Mouse (Mus musculus): ENCODE measurements around the gene Ciz1. TPM values are rescaled to one million over a fixed set of nuclear protein-coding genes. Genes with fewer than 3 reads are reported as not detected.

Ciz1 gene
- total and polyA plus RNA-seq, 2 experiments from 2014 or later: 40.3 to 103 TPM

DNA sequence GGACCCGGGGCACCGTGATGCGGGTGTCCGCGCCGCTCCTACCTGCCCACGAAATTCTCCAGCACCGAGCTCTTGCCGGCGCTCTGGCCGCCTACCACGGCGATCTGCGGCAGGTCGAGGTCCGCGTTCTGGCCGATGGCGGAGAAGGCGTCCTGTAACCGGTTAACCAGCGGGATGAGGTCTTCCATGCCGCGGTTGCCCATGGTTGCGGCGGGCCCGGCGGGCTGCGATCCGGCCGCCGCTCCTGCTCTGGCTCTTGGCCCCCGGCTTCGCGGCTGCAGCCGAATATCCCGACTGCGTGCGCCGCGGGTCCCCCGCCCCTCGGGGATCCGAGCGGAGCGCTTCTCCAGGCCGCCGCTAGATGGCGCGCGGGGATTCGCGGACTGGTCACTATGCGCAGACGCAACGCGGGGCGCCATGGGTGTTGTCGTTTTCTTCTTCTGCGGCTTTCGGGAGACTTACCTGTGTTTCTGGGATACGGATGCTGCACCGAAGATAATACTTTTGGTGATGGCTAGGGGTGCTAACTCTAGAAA is 948 bp downstream of the Ciz1 start, which contains the start of gene Dnm1:
Gene Dnm1, minus strand, starts transcription at position 332 of the 536 bp plus-strand sequence.
- Histone ChIP-seq H3K27me3 (ENCODE audit: insufficient read depth, low read length) (no peaks in the 10 kb centered on the region), H3K4me3 (ENCODE audit: low read length) (peak within 1 kb of the TSS; percentile 66), H3K27ac (peak within 1 kb of the TSS; percentile 96), H3K9ac (replicated peaks; ENCODE audit: low read length) (peak within 1 kb of the TSS; percentile 85), H3K36me3 (ENCODE audit: insufficient read depth, low read length) (no peaks in the 10 kb centered on the region), H3K9me3 (ENCODE audit: low read length) (no peaks in the 10 kb centered on the region), H3K4me2 (ENCODE audit: low read depth, low read length) (peak within 1 kb of the TSS; percentile 66), H3K4me1 (ENCODE audit: insufficient read depth, low read length) (peaks cover 4% of the 10 kb centered on the region; the same call in 1 of the 2 replicates)
- TF ChIP-seq CTCF (IDR thresholded peaks at IDR 0.05; ENCODE audit: low read depth): peak; percentile 86
- WGBS: 2% methylated on average over 61 of the region's 63 CpGs
- ATAC-seq (peak; percentile 64), DNase-seq (ENCODE audit: low spot score) (peak; percentile 95)

DNA sequence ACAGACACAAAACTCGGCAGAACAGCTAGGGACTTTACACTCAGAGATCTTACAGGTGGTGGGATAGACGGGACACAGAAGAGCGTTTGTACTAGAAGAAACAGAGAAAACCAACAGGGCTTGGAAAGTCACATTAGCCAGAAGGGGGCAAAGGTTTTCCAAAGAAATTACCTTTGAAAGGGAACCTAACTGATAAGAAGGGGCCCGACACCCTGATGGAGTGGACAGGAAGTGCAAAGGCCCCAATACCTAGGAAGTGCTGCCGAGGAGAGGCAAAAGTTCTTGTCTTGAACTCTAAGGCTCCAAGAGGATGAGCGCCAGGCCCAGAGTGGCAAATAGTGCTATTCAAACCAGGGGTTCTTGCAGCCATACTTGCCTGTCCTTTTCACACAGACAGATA is 1.7 kb downstream of the Ciz1 start:
- H3K36me3 ChIP-seq (ENCODE audit: insufficient read depth, low read length): no peaks in the 10 kb centered on the region

DNA sequence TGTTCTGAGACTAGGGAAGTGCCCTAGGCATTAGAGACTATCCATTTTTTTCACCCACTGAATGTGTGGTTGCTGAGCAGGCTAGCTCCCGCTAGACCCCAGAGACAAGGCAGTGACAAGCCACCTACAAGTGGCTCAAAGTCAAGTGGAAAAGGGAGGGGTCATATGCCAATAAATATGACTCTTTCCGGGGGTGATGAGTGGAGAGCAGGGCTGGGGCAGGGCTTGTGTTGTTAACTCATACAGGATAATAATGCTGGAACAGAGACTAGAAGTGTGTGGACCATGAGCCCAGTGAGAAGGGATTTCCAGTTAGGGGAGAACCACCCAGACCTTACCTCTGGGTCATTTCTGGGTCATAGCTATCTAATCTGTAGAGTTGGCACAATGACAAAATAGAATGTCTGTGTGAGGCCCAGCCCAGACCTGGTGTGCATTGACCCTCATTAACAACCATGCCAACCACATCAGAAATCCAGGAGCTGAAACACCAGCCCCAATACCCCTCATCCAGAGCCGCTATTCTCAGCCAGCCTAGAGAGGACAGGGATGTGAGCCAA is 2.3 kb downstream of the Ciz1 start:
- no peak for DNase-seq (ENCODE audit: low spot score)
- WGBS: 87% methylated on average over 3 of the region's 3 CpGs
- H3K27me3 ChIP-seq (ENCODE audit: insufficient read depth, low read length): no peaks in the 10 kb centered on the region

More for the DNA sequence above, 1.7 kb downstream of the Ciz1 start:
- Histone ChIP-seq H3K27ac (no peak overlapping the region), H3K4me2 (ENCODE audit: low read depth, low read length) (no peak overlapping the region; the same call in 1 of the 2 replicates), H3K9me3 (ENCODE audit: low read length) (no peaks in the 10 kb centered on the region), H3K4me3 (ENCODE audit: low read length) (no peak overlapping the region), H3K4me1 (ENCODE audit: insufficient read depth, low read length) (peaks cover 4% of the 10 kb centered on the region; the same call in 1 of the 2 replicates), H3K27me3 (ENCODE audit: insufficient read depth, low read length) (no peaks in the 10 kb centered on the region), H3K9ac (replicated peaks; ENCODE audit: low read length) (no peak overlapping the region)
- no peak for ATAC-seq
- no peak for DNase-seq (ENCODE audit: low spot score)
- TF ChIP-seq CTCF (IDR thresholded peaks at IDR 0.05; ENCODE audit: low read depth): no peak
- 78% methylated on average over 6 of the region's 6 CpGs for WGBS

DNA sequence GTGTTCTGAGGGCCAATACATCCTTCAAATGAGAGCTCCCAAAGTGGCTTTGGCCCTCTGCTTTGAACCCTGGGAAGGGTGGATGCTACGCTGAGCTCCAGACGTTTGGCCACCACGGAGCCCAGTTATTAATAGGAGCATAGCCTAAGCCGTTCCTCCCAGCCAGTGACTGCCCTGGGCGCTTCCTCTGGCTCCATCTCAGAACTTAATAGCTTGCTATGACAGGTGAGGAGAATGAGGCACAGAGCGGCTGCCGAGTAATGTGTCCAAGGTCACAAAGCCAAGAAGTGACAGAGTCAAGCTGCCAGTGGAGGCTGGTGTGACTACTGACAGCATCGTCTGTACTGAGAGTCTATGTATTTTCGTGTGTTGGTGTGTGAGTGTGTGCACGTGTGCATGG is 4.1 kb downstream of the Ciz1 start:
- Histone ChIP-seq H3K36me3 (ENCODE audit: insufficient read depth, low read length) (no peaks in the 10 kb centered on the region), H3K9me3 (ENCODE audit: low read length) (no peaks in the 10 kb centered on the region), H3K4me3 (ENCODE audit: low read length) (no peak overlapping the region), H3K27ac (no peak overlapping the region), H3K27me3 (ENCODE audit: insufficient read depth, low read length) (peaks cover under 1% of the 10 kb centered on the region; the same call in 1 of the 2 replicates), H3K4me2 (ENCODE audit: low read depth, low read length) (no peak overlapping the region), H3K9ac (replicated peaks; ENCODE audit: low read length) (no peak overlapping the region), H3K4me1 (ENCODE audit: insufficient read depth, low read length) (0 out of 2 replicates have a peak, but pooled peaks cover 3% of the 10 kb centered on the region)
- 78% methylated on average over 10 of the region's 10 CpGs for WGBS
- ATAC-seq: no peak
- no peak for DNase-seq (ENCODE audit: low spot score)
- no peak for TF ChIP-seq CTCF (IDR thresholded peaks at IDR 0.05; ENCODE audit: low read depth)

More for the DNA sequence above, 2.3 kb downstream of the Ciz1 start:
- Histone ChIP-seq H3K27ac (no peak overlapping the region), H3K4me3 (ENCODE audit: low read length) (no peak overlapping the region), H3K9me3 (ENCODE audit: low read length) (no peaks in the 10 kb centered on the region), H3K36me3 (ENCODE audit: insufficient read depth, low read length) (no peaks in the 10 kb centered on the region), H3K4me1 (ENCODE audit: insufficient read depth, low read length) (peaks cover 4% of the 10 kb centered on the region; the same call in 1 of the 2 replicates), H3K9ac (replicated peaks; ENCODE audit: low read length) (no peak overlapping the region), H3K4me2 (ENCODE audit: low read depth, low read length) (no peak overlapping the region)
- no peak for TF ChIP-seq CTCF (IDR thresholded peaks at IDR 0.05; ENCODE audit: low read depth)
- ATAC-seq: no peak

DNA sequence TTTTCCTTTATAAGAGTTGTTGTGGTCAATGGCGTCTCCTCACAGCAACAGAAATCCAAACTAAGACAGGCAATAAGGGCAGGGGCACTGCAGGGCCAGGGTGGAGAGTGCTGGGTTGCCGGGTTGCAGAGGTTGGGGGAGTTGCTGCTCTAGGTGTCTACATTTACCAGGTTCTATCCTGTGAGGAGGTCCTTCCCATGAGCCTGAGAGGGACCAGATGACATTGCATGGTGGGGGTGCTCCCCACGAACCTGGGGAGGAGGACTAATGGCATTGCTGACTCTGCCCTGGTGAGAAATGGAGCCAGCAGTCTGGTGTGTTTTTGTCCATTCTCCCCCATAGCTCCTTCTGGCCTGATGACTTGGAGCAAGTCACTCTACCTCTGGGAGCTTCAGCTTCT is 5.6 kb downstream of the Ciz1 start:
- ATAC-seq (no peak), DNase-seq (ENCODE audit: low spot score) (no peak)
- Histone ChIP-seq H3K4me2 (ENCODE audit: low read depth, low read length) (no peak overlapping the region), H3K9ac (replicated peaks; ENCODE audit: low read length) (no peak overlapping the region), H3K27me3 (ENCODE audit: insufficient read depth, low read length) (peaks cover 5% of the 10 kb centered on the region; the same call in 1 of the 2 replicates), H3K4me1 (ENCODE audit: insufficient read depth, low read length) (no peaks in the 10 kb centered on the region), H3K4me3 (ENCODE audit: low read length) (no peak overlapping the region), H3K27ac (no peak overlapping the region), H3K36me3 (ENCODE audit: insufficient read depth, low read length) (no peaks in the 10 kb centered on the region), H3K9me3 (ENCODE audit: low read length) (no peaks in the 10 kb centered on the region)
- 76% methylated on average over 3 of the region's 3 CpGs for WGBS
- no peak for TF ChIP-seq CTCF (IDR thresholded peaks at IDR 0.05; ENCODE audit: low read depth)

DNA sequence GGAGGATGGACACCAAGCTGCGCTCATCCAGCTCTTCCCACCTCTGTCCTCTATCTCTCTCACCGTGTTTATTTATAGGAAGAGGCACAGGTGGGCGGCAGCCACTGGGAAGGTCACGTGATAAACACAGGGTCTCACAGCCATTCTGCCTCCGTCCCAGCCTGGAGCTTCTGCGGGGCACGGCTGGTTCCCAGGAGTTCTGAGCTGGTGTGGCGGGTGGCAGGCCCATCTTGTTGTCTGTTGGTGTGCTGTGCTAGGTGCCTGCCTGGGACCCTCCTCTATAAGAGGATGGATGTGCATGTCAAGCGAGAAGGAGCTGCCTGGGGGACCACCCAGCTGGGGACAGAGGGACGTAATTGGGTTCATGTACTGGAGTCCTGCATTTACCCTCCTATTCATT is 6.3 kb downstream of the Ciz1 start:
- WGBS: 66% methylated on average over 10 of the region's 10 CpGs
- Histone ChIP-seq H3K27ac (no peak overlapping the region), H3K9me3 (ENCODE audit: low read length) (no peaks in the 10 kb centered on the region), H3K4me2 (ENCODE audit: low read depth, low read length) (no peak overlapping the region), H3K27me3 (ENCODE audit: insufficient read depth, low read length) (peaks cover 5% of the 10 kb centered on the region; the same call in 1 of the 2 replicates), H3K4me3 (ENCODE audit: low read length) (no peak overlapping the region), H3K9ac (replicated peaks; ENCODE audit: low read length) (no peak overlapping the region), H3K4me1 (ENCODE audit: insufficient read depth, low read length) (no peaks in the 10 kb centered on the region), H3K36me3 (ENCODE audit: insufficient read depth, low read length) (no peaks in the 10 kb centered on the region)
- TF ChIP-seq CTCF (IDR thresholded peaks at IDR 0.05; ENCODE audit: low read depth): no peak
- ATAC-seq (no peak), DNase-seq (ENCODE audit: low spot score) (no peak)

DNA sequence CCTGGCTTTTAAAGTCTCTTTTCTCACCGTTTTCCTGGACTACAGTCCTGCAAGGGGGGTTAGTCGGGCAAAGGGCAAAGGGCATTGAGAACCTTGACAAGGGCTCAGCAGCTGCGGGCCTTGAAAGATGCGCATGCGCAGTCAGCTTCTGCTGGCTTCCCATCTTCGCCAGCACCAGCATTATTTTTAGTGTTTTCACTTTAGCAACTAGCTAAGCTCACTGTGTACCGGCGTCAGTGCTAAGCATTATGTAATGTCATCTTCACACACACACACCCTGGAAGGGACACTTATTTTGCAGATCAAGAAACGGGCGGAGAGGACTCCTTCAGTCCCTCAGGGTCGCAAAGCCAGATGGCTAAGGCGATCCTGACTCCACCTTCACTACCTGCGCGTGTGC is 8.6 kb downstream of the Ciz1 start:
- Histone ChIP-seq H3K27ac (no peak overlapping the region), H3K4me1 (ENCODE audit: insufficient read depth, low read length) (peaks cover 8% of the 10 kb centered on the region), H3K9ac (replicated peaks; ENCODE audit: low read length) (0 out of 2 replicates have a peak overlapping the region, but pooled peaks have one; percentile 13), H3K9me3 (ENCODE audit: low read length) (no peaks in the 10 kb centered on the region), H3K4me2 (ENCODE audit: low read depth, low read length) (peak overlapping the region; percentile 69), H3K4me3 (ENCODE audit: low read length) (peak overlapping the region; percentile 35), H3K36me3 (ENCODE audit: insufficient read depth, low read length) (no peaks in the 10 kb centered on the region), H3K27me3 (ENCODE audit: insufficient read depth, low read length) (peaks cover 5% of the 10 kb centered on the region; the same call in 1 of the 2 replicates)
- no peak for TF ChIP-seq CTCF (IDR thresholded peaks at IDR 0.05; ENCODE audit: low read depth)
- peak; percentile 77 for DNase-seq (ENCODE audit: low spot score)
- ATAC-seq: no peak
- 3% methylated on average over 14 of the region's 14 CpGs for WGBS

Measured in hindbrain, postnatal 0 days (tissue).